Mouse (Mus musculus): ENCODE data around the gene Zar1. TPM values are rescaled to one million over a fixed set of nuclear protein-coding genes. Genes with fewer than 3 reads are reported as not detected.

Zar1 gene
- not detected for polyA plus RNA-seq (2017; shearing (Covaris generic))

DNA sequence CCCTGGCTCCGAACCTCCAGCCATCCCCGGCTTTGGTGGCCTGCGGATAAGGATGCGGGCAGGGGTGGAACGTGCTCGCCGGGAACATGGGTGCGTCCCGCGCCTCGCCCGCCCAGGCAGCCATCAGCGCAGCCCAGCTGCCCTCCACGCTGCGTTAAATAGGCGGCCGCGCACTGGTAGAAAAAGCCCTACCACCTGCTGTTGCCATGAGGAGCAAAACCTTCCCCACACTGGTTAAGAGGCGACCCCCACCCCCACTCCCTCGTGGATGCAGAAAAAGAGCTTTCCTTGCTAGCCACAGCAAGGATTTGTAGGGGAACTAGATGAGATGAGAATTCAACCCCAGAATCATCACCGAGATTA is at the start of gene Zar1:
TSS of gene Zar1 (minus strand) at position 285 of the 363 bp plus-strand sequence.

GRCm38 (mm10) chr5:72587192-72587681 is 6.2 kb upstream of the Zar1 start, which contains the start of gene Gm5868:
Gene Gm5868 (minus strand): TSS chr5:72587551.

DNA sequence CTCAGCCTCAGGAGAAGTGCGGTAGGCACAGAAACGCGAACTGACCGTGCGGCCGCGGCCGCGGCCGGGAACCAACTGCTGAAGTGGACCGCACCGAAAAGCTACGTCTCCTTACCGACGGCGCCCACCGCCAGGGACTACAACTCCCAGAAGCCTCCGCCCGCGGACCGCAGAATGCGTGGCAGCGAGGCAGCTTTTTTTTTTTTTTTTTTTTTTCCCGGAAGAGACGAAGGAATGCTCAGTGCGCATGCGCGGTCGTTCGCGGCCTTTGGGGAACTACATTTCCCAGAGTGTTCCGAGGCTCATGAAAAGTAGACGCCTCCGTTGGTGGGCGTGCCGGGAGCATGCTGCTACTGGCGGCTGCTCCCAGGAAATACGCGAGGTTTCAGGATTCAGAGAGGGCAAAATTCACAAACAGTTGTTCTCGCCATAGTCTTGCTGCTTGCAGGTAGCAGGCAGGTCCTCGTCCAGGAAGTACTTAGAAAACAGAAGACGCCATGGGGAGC is 21.5 kb downstream of the Zar1 start, which contains the start of gene Nfxl1:
TSS of gene Nfxl1 (minus strand) at position 141 of the 506 bp plus-strand sequence.

Other genes starting within 250 kb of the Zar1 start
- 0.24 TPM for gene Corin, start 76.8 kb downstream of the Zar1 start, polyA plus RNA-seq (2017; shearing (Covaris generic))
- gene Nfxl1, start 21.6 kb downstream of the Zar1 start, polyA plus RNA-seq (2017; shearing (Covaris generic)): 12.4 TPM
- gene Gm5868, start 6.3 kb upstream of the Zar1 start, polyA plus RNA-seq (2017; shearing (Covaris generic)): not detected
- 3.5 TPM for gene Cnga1, start 63.0 kb upstream of the Zar1 start, polyA plus RNA-seq (2017; shearing (Covaris generic))
- gene Nipal1, start 66.5 kb upstream of the Zar1 start, polyA plus RNA-seq (2017; shearing (Covaris generic)): 10.5 TPM
- 166 TPM for gene Txk, start 171.5 kb upstream of the Zar1 start, polyA plus RNA-seq (2017; shearing (Covaris generic))